Mouse (Mus musculus): Measurements from ENCODE around the gene Vmn1r72. TPM values are rescaled to one million over a fixed set of nuclear protein-coding genes. Genes with fewer than 3 reads are reported as not detected.
"Not testable (repeated sequence)": the region's sequence is repeated elsewhere in the genome, so short reads cannot be mapped to it uniquely, and the experiment has no call there.

Gene Vmn1r72
- under 1 TPM in 2 of 26 experiments, not detected in 24; 0.09 to 0.17 TPM for total RNA-seq (2018; cell fraction: chromatin; rRNA removed)
- total RNA-seq (2018; cell fraction: cytosol; rRNA removed) = not detected
- total RNA-seq (2018; cell fraction: nucleus; rRNA removed) = not detected
- not detected in 3 replicates for polyA plus RNA-seq (2018)

DNA sequence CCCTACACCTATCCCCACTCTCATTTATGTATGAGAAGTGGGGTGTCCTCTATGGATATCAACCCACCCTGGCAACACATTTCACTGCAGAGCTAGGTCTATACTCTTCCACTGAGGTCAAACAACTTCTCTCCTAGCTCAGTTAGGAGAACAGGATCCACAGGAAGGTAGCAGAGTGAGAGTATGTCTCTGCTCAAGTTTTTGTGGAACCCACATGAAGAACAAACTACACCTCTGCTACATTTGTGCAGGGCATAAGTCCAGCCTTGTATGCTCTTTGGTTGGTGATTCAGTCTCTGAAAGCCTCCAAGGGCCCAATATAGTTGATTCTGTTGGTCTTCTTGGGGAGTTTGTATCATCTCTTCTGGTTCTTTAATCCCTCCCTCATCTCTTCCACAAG lies at the start of gene Vmn1r72:
Vmn1r72 (minus strand) TSS at position 101 of the 400 bp plus-strand sequence.
- not testable (repeated sequence) for H3K27ac ChIP-seq; H3K36me3 ChIP-seq (ENCODE audit: inconsistent target); H3K4me3 ChIP-seq (ENCODE audit: inconsistent target); H3K79me2 ChIP-seq (ENCODE audit: inconsistent target)

GRCm38 (mm10) chr7:11617082-11617481 lies 62.9 kb downstream of the Vmn1r72 start:
- H3K4me3 ChIP-seq (ENCODE audit: inconsistent target); H3K36me3 ChIP-seq (ENCODE audit: inconsistent target); H3K79me2 ChIP-seq (ENCODE audit: inconsistent target); H3K27ac ChIP-seq: not testable (repeated sequence)
- WGBS (ENCODE audit: missing documents) = 17% methylated on average over 8 of the region's 8 CpGs

Other genes with a start within 250 kb of the Vmn1r72 start
- gene Zscan4-ps2, start 165.8 kb downstream of the Vmn1r72 start, polyA plus RNA-seq (2018) = not detected in 3 replicates
- gene Zscan4-ps3, start 70.8 kb downstream of the Vmn1r72 start, polyA plus RNA-seq (2018) = not detected in 3 replicates
- not detected in 3 replicates for gene Vmn1r73, start 50.1 kb upstream of the Vmn1r72 start, polyA plus RNA-seq (2018)
- gene Vmn1r74, start 153.8 kb upstream of the Vmn1r72 start, polyA plus RNA-seq (2018) = not detected in 3 replicates
- not detected in 3 replicates for gene Vmn1r75, start 194.5 kb upstream of the Vmn1r72 start, polyA plus RNA-seq (2018)